20 mouse cellular contexts compared by ENCODE assay signal in genomic region chr3:81221682-81222081, GRCm38 (mm10).
"Had no signal": no experiment of that assay in that cellular context is flagged by ENCODE, and none has a peak within 500 bp of the region (broad histone marks: within the 10 kb centered on the region; RNA-seq: fewer than 3 reads in every experiment).

No protein-coding gene starts in this region.

- H3K4me2 ChIP-seq: limb, embryonic 12.5 days; limb, embryonic 15.5 days; liver, embryonic 11.5 days; lung, embryonic 14.5 days; neural tube, embryonic 12.5 days; neural tube, embryonic 15.5 days had no signal

- H3K4me1 ChIP-seq: limb, embryonic 12.5 days; limb, embryonic 15.5 days; midbrain, embryonic 10.5 days; neural tube, embryonic 12.5 days; neural tube, embryonic 15.5 days had no signal

- H3K9me3 ChIP-seq: limb, embryonic 12.5 days; limb, embryonic 15.5 days; midbrain, embryonic 10.5 days; neural tube, embryonic 12.5 days; neural tube, embryonic 15.5 days had no signal

- H3K27me3 ChIP-seq: limb, embryonic 12.5 days; limb, embryonic 15.5 days; neural tube, embryonic 12.5 days; neural tube, embryonic 15.5 days had no signal

- H3K36me3 ChIP-seq: limb, embryonic 12.5 days; limb, embryonic 15.5 days; midbrain, embryonic 10.5 days; neural tube, embryonic 12.5 days; neural tube, embryonic 15.5 days had no signal

- H3K27ac ChIP-seq: limb, embryonic 12.5 days; limb, embryonic 15.5 days; liver, embryonic 14.5 days; macrophage; midbrain, embryonic 10.5 days; neural tube, embryonic 12.5 days; neural tube, embryonic 15.5 days; stomach, postnatal 0 days had no signal

- H3K9ac ChIP-seq: limb, embryonic 12.5 days; limb, embryonic 15.5 days; liver, embryonic 14.5 days; liver, postnatal 0 days; lung, embryonic 14.5 days; neural tube, embryonic 12.5 days; neural tube, embryonic 15.5 days had no signal

- H3K4me3 ChIP-seq: limb, embryonic 12.5 days; limb, embryonic 15.5 days; midbrain, embryonic 10.5 days; neural tube, embryonic 12.5 days; neural tube, embryonic 15.5 days had no signal

- ATAC-seq: liver, postnatal 0 days; lung, postnatal 0 days had no signal

- DNase-seq: kidney, adult 2 months; kidney, postnatal 10 days; kidney, postnatal 36 days; liver, postnatal 0 days; lung, embryonic 14.5 days; midbrain, embryonic 14.5 days; right cerebral cortex, adult 18-20 months; right cerebral cortex, postnatal 14 days; right cerebral cortex, postnatal 4 days; thymus, postnatal 25 days had no signal
